Mouse (Mus musculus): ENCODE data around the gene Spg7. TPM values are rescaled to one million over a fixed set of nuclear protein-coding genes. Genes with fewer than 3 reads are reported as not detected.
"Not testable (repeated sequence)": the region's sequence is repeated elsewhere in the genome, so short reads cannot be mapped to it uniquely, and the experiment has no call there.

The Spg7 gene
- total RNA-seq (2021) = 10 to 100 TPM; 86.9 to 88.3 TPM
- long read RNA-seq, experiment 1, transcript Spg7-209 (17 exons, 2,896 nt) = major isoform, 90 of 119 reads
- long read RNA-seq, experiment 1, partial matches to known transcripts = 5 of 119 reads
- long read RNA-seq, experiment 1, other reads (novel, unspliced or antisense) = 24 of 119 reads
- long read RNA-seq, experiment 2, transcript Spg7-209 (17 exons, 2,896 nt) = major isoform, 233 of 302 reads
- long read RNA-seq, experiment 2, partial matches to known transcripts = 21 of 302 reads
- long read RNA-seq, experiment 2, other reads (novel, unspliced or antisense) = 48 of 302 reads

- no peak for DNase-seq (ENCODE audit: low spot score in 2 of 2)
Observed at GRCm38 (mm10) chr8:123062721-123063120, at the start of gene Spg7. Gene Spg7, plus strand, starts transcription at chr8:123062942.

GRCm38 (mm10) chr8:123014429-123014828, 48.3 kb upstream of the Spg7 start:
- DNase-seq (ENCODE audit: low spot score in 2 of 2) = no peak

- DNase-seq (ENCODE audit: low spot score in 2 of 2) = no peak
Observed at GRCm38 (mm10) chr8:123015074-123015473, 47.7 kb upstream of the Spg7 start.

GRCm38 (mm10) chr8:123017143-123017542, 45.6 kb upstream of the Spg7 start:
- DNase-seq (ENCODE audit: low spot score in 2 of 2) = no peak

GRCm38 (mm10) chr8:123018484-123019164, 44.1 kb upstream of the Spg7 start:
- DNase-seq (ENCODE audit: low spot score in 2 of 2) = no peak

GRCm38 (mm10) chr8:123020084-123020483, 42.7 kb upstream of the Spg7 start:
- no peak for DNase-seq (ENCODE audit: low spot score in 2 of 2)

GRCm38 (mm10) chr8:123020859-123021258, 41.9 kb upstream of the Spg7 start:
- no peak for DNase-seq (ENCODE audit: low spot score in 2 of 2)

- no peak for DNase-seq (ENCODE audit: low spot score in 2 of 2)
Observed at GRCm38 (mm10) chr8:123021259-123021658, 41.5 kb upstream of the Spg7 start.

- DNase-seq (ENCODE audit: low spot score in 2 of 2) = no peak
Observed at GRCm38 (mm10) chr8:123022727-123023126, 40.0 kb upstream of the Spg7 start.

GRCm38 (mm10) chr8:123024226-123024625, 38.5 kb upstream of the Spg7 start:
- no peak for DNase-seq (ENCODE audit: low spot score in 2 of 2)

GRCm38 (mm10) chr8:123025951-123026351, 36.8 kb upstream of the Spg7 start:
- no peak for DNase-seq (ENCODE audit: low spot score in 2 of 2)

GRCm38 (mm10) chr8:123027786-123028185, 35.0 kb upstream of the Spg7 start:
- no peak for DNase-seq (ENCODE audit: low spot score in 2 of 2)

- not testable (repeated sequence) for DNase-seq (ENCODE audit: low spot score in 2 of 2)
Observed at GRCm38 (mm10) chr8:123030091-123030490, 32.7 kb upstream of the Spg7 start.

- DNase-seq (ENCODE audit: low spot score in 2 of 2) = no peak
Observed at GRCm38 (mm10) chr8:123031321-123031978, 31.3 kb upstream of the Spg7 start.

- DNase-seq (ENCODE audit: low spot score in 2 of 2) = no peak
Observed at GRCm38 (mm10) chr8:123032730-123033129, 30.0 kb upstream of the Spg7 start.

- no peak for DNase-seq (ENCODE audit: low spot score in 2 of 2)
Observed at GRCm38 (mm10) chr8:123033431-123033830, 29.3 kb upstream of the Spg7 start.

GRCm38 (mm10) chr8:123034171-123034570, 28.6 kb upstream of the Spg7 start:
- no peak for DNase-seq (ENCODE audit: low spot score in 2 of 2)

- no peak for DNase-seq (ENCODE audit: low spot score in 2 of 2)
Observed at GRCm38 (mm10) chr8:123036956-123037355, 25.8 kb upstream of the Spg7 start.

GRCm38 (mm10) chr8:123037487-123037886, 25.3 kb upstream of the Spg7 start:
- no peak for DNase-seq (ENCODE audit: low spot score in 2 of 2)

GRCm38 (mm10) chr8:123038351-123038750, 24.4 kb upstream of the Spg7 start:
- no peak for DNase-seq (ENCODE audit: low spot score in 2 of 2)

- DNase-seq (ENCODE audit: low spot score in 2 of 2) = no peak
Observed at GRCm38 (mm10) chr8:123039376-123040109, 23.2 kb upstream of the Spg7 start.

Data from adrenal gland, adult 18-20 months (tissue).